Mouse (Mus musculus) embryonic fibroblast, embryonic 13.5 days (primary cell): ENCODE results near the gene Gm11627.

Experiments
- CTCF ChIP-seq: IDR thresholded peaks from 2 replicates; pipeline ENCODE4 v1.5.1; 2011; ENCODE audit warnings: mild to moderate bottlenecking, control low read depth, low read length, moderate library complexity, borderline replicate concordance; ENCODE audit not compliant: insufficient read depth
- POLR2A ChIP-seq: IDR thresholded peaks from 2 replicates; pipeline ENCODE4 v1.6.1; 2011; ENCODE audit warnings: low read depth, mild to moderate bottlenecking, control low read depth, low read length, moderate library complexity

- TF ChIP-seq CTCF (no peak), POLR2A (no peak)
Measured at GRCm38 (mm10) chr11:102558704-102559103, 20.6 kb downstream of the Gm11627 start.
